Mouse (Mus musculus): ENCODE measurements around the gene Add2.

Add2 gene

DNA sequence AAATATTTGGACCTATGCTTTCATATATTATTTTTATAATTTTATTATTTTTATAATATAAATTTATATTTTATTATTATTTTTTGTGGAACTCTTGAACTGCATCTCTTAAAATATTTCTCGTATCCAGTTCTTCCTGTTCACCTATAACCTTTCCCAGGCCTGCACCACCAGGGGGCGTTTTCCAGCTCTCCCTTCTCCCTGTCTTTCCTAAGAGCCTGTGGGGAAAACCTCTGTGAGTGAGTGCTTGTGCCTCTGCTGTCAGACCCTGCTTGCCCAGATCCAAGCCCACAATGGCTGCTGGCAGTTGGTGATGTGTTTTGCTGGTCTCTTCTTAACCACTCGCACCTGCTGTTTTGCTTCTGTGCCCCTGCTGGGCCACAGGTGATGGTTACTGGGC, 113.3 kb downstream of the Add2 start:
- peak; percentile 82 for DNase-seq (ENCODE audit: low spot score)

DNA sequence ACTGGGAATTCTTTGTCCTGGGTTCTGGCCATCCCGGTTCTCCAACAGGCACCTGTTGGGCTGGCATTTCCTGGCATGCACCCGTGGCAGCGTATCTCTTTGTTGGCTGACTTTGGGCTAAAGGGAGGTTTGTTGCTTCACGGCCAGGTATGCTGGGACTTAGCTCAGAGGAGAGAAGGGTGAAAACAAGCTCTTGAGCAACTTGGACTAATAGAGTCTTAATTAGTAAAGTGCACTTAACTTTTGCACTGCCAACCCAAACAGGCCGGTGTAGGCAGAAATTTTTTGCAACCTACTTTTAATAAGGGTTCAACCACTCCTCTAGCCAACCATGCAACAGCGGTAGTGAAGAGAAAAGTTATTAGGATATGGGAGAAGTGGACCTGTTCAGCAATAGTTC, 116.5 kb downstream of the Add2 start:
- DNase-seq (ENCODE audit: low spot score): no peak

DNA sequence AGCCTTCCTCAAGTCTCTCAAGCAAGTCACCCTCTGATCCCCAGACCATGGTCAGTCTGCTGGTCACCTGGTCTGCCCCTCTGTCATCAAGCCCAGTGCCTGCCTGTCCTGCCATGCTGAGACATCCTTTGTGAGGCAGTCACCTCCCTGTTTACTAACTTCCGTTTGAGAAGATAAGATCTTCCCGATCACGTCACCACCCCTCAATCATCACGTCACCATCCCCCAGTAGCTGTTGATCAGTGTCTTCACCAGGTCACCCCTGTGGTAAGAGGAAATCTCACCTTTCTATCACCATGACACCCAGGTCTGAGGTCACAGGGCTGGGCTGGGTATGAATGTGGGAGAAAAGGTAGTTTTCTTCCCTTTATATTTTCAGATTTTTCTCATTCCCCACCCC, 120.0 kb downstream of the Add2 start:
- no peak for DNase-seq (ENCODE audit: low spot score)

DNA sequence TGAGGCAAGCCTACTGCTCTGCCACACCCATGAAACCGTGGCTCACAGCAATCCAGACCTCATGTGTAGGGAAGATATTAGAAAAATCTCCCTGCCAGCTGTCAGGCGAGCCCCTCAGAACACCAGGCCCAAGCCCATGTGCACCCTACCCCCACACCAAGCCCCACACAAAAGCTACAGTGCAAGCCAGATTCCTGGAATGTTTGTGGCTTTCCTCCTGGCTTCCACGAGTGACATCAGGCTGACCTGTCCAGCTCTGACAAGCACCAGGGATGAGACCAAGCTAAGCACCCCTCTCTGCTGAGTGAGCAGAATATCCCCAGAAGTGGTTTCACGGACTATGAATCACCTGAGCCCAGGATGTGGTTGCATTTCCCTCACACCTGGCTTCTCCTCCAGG, 120.5 kb downstream of the Add2 start:
- no peak for DNase-seq (ENCODE audit: low spot score)

DNA sequence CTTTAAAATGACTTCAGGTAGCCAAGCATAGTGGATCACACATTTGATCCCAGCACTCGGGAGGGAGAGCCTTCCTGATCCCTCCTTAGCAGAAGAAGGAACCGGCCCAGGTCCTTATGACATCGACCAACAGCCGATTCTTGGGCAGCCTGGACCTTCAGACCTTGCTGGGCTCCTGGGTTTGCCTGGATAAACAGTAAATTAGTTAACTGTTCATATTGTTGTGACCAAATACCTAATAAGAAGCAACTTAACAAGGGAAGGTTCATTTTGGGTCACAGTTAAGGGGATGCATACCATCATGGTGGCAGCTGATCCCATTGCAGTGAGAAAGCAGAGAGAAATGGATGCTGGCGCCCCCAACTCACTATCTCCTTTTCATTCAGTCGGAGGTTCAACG, 124.2 kb downstream of the Add2 start:
- no peak for DNase-seq (ENCODE audit: low spot score)

DNA sequence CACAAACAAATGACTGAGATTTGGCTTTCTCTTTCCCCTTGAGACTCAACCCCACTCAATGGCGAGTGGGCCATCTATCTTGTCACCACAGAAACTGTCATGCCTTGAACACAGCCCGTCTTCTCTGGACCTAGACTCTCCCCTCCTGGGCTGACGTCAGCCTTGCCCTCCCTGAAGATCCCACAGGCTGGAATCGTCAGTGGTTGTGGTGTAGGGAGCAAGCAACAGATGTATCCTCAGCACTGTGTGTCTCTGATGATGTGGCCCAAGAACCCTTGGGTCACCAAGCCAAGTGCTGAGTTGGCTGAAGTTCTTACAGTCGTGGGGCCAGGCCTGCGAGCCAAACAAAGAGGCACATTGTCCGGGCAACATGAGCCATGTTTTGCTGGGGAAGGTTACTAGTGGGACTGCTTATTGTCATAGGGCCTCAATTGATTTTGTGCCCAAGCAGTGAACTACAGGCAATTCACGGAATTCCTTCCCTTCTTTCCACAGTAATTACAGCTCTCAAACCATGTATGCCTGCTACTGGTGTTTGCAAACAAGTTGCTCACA, 125.0 kb downstream of the Add2 start:
- no peak for DNase-seq (ENCODE audit: low spot score)

DNA sequence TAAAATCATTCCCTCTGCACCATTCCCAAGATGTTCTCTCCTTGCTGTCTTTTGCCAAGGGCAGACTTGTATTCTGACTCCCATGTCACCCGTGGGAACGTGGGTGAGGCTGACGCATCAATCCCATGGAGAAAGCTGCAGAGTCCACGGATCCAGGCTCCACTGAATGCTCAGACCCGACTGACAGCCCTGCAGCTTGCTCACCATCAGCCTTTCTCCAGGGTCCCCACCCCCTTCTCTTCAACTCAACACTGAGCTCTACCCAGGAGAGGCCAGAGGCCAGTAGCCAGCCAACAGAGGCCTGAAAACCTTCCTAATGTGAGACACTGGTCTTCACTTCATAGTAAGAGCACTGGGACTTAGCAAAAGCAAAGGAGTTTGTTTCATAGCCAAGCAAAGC, 125.5 kb downstream of the Add2 start:
- DNase-seq (ENCODE audit: low spot score): no peak

DNA sequence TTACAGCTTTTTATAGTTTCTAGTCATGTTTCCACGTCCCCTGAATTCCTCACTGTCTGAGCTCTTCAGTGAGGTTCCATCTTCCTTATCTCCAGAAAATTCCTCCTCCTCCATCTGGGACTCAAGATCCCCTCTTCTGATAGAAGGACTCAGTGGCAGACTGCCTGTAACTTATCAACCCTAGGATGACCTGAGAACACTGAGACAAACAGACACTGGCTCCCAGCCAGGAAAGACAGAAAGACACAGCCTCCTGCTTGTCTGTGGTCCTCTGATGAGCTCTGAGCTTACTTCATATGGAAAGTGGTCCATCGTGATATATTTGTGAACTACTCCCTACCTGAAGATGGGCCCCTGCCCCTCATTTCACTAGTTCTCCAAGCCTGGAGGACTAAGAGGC, 126.0 kb downstream of the Add2 start:
- no peak for DNase-seq (ENCODE audit: low spot score)

DNA sequence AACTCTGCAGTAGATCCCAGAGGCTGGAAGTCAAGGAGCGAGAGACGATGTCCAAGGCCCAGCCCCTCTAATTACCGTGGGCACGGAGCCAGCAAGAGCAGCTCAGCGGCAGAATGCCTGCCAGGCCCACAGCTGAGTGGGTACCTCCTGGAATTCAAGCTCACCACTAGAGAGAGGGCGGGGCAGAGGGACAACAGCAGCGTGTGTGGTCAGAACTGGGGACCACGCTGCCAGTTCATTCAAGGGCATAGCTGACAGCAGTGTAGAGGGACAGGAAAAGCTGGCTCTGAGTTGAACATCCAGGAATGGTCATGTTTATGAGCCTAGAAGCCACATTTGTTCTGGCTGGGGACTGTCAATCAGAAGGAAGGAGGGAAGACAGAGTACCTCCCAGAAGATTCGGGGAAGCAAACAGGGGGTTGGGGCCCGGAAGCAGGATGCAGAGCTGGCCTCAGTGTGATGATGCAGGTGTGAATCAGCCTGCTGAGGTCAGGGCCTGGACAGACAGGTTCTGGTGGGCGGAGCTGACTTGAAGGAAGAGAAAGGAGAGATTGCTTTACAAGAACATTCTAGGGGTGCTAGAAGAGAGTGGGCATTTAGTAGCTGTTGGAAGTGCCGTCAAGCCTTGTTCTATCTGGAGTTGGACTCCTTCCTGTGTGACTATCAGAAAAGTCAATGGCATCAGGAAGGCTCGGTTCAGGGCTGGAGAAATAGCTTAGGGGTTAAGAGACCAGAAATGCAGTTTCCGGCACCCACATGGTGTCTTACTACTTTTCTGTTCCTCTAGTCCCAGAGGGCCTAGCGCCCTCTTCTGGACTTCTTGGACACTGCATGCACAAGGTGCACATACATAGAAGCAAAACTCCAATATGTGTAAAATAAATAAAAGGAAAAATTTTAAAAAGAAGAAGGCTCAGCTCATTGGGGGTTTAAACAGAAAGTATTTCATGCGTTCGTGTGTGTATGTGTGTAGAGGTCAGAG, 129.1 kb downstream of the Add2 start:
- peak; percentile 71 for DNase-seq (ENCODE audit: low spot score)

DNA sequence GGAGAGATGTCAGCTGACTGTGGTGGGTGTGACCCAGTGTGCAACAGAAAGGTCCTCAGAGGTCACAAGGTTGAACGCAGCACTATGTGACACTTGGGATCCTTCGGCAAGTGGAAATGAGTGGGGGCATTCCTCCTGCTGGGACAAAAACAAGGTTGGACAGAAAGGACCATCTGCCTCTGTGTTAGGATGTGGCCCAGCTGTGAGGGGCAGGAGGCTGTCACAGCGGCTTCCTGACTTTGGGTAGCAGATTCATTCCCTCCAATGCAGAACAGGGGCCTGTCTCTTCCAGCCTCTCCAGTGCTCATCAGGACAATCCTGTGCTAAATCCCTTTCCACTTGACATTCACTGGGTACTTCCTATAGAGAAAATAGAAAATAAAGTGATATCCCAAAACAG, 132.4 kb downstream of the Add2 start:
- DNase-seq (ENCODE audit: low spot score): no peak

DNA sequence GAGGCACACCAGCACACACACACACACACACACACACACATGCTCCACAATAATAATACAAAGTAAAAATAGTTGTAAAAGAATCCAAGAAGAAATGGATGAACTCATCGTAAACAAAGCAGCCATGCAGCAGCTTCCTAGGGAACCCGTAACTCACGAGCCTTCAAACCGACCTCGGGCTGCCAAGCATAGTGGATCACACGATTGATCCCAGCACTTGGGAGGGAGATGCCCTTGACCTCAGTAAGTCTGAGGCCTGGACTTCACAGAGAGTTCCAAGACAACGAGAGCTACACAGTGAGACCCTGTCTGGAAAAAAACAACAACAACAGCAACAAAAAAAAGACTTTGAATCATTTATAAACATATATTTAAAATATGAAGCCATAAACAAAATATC, 133.1 kb downstream of the Add2 start:
- DNase-seq (ENCODE audit: low spot score): no peak

DNA sequence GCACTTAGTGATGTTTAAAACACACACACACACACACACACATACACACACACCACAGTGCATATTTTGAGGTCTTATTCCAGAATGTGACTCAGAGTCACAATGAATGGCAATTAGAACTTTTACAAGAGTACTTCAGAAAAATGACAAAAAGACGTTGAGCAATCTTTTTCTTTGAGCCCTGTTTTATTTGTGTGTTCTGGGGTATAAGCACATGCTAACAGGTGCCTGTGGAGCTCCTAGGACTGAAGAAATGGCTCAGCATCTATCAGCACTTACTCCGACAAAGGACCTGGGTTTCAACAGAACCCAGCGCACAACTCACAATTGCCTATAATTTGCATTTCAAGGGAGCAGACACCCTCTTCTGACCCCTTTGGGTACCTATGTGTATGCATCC, 135.5 kb downstream of the Add2 start:
- DNase-seq (ENCODE audit: low spot score): no peak

DNA sequence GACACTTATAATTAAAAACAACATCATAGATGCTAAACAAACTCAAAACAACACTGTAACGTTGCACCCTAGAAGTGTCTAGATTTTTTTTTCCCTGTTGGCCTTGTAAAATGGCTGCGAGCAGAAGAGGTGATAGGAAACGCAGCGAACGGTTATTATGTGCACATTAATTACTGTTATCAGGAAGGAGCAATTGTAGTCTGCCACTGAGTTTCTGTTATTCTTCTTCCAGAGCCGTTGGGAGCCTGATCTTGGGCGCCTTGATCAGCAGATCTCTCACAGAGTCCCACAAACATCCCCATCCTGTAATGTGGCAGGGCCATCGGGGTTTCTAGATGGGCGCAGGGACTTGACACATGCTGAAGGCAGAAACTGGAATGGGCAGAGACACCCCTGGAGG, 137.9 kb downstream of the Add2 start:
- DNase-seq (ENCODE audit: low spot score): no peak

DNA sequence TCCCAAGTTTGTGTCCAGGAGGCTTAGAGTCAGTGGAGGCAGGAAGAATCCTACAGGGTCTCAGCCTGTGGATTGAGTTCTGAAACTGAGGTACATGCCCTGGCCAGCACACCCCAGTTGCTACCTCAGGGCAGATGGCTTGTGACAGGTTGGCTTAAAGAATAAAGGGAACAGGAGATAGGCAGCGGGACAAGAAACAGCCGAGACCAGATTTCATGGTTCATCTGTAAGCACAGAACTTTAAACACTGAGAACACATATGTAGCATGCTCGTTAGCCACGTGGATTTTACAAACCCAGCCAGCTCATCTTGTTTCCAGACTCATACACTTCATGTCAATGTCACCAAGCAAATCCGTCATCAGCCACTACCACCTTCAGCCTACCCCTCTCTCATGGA, 139.4 kb downstream of the Add2 start:
- DNase-seq (ENCODE audit: low spot score): no peak

DNA sequence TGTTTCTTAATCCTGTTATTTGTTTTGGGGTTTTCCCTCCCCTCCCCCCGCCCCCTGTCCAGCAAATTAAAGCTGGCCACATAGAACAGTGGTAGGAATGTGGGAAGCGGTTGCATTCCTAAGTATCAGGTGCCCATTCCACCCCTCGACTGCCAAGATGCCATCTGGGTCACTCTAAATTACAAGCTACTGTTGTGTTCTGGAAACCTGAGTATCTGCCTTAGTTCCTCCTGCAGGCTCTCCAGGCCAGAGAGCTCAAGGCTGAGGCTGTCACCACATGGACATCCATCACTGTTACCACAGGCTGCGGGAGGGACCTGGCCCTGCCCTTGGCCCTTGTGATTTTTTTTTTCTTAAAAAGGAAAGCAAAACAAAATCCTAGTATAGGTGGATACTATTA, 140.7 kb downstream of the Add2 start:
- no peak for DNase-seq (ENCODE audit: low spot score)

All from urinary bladder, postnatal 14 days (tissue).